In genomic region chr14:25060285-25060684, GRCm38 (mm10) we compare ENCODE assay signal across 15 mouse cellular contexts.
"Had no signal": no experiment of that assay in that cellular context is flagged by ENCODE, and none has a peak within 500 bp of the region (broad histone marks: within the 10 kb centered on the region; RNA-seq: fewer than 3 reads in every experiment).

No protein-coding gene starts in this region.

- H3K4me3 ChIP-seq: intestine, embryonic 15.5 days; left cerebral cortex, adult 2 months; limb, embryonic 12.5 days; midbrain, embryonic 13.5 days; myocyte; neural tube, embryonic 15.5 days had no signal

- H3K27ac ChIP-seq: intestine, embryonic 15.5 days; left cerebral cortex, adult 2 months; liver, embryonic 14.5 days; midbrain, embryonic 13.5 days; neural tube, embryonic 15.5 days had no signal

- H3K36me3 ChIP-seq: intestine, embryonic 15.5 days; limb, embryonic 12.5 days; midbrain, embryonic 13.5 days; neural tube, embryonic 15.5 days had no signal

- ATAC-seq: intestine, embryonic 15.5 days; midbrain, embryonic 13.5 days had no signal

- DNase-seq: kidney, adult 18-20 months; kidney, postnatal 25 days; liver; lung, embryonic 14.5 days; right cerebral cortex, adult 18-20 months; right cerebral cortex, postnatal 25 days; thymus, adult 18-20 months; thymus, postnatal 25 days had no signal

- H3K4me2 ChIP-seq: intestine, embryonic 15.5 days; limb, embryonic 12.5 days; lung, embryonic 14.5 days; midbrain, embryonic 13.5 days; neural tube, embryonic 15.5 days had no signal

- H3K9me3 ChIP-seq: intestine, embryonic 15.5 days; limb, embryonic 12.5 days; midbrain, embryonic 13.5 days; neural tube, embryonic 15.5 days had no signal

- H3K9ac ChIP-seq: intestine, embryonic 15.5 days; limb, embryonic 12.5 days; liver, embryonic 14.5 days; lung, embryonic 14.5 days; midbrain, embryonic 13.5 days; neural tube, embryonic 15.5 days had no signal

- H3K27me3 ChIP-seq: intestine, embryonic 15.5 days; limb, embryonic 12.5 days; midbrain, embryonic 13.5 days; neural tube, embryonic 15.5 days had no signal
